Mouse (Mus musculus) CH12.LX (cell line): ENCODE data around the gene Cyth4.

Experiments
- CTCF ChIP-seq, 2 experiments: IDR thresholded peaks in 1 of 2; conservative IDR thresholded peaks in 1 of 2; 2 replicates each; pipeline ENCODE4 v1.5.1; 2011 to 2012; ENCODE audit warnings: low read depth in 2 of 2, low read length in 2 of 2, improper control_type of control experiment in 1 of 2, inconsistent platforms in 1 of 2, mild to moderate bottlenecking in 1 of 2, moderate library complexity in 1 of 2
- POLR2A ChIP-seq: IDR thresholded peaks from 2 replicates; pipeline ENCODE4 v1.6.1; 2011; ENCODE audit warnings: low read depth, mild to moderate bottlenecking, improper control_type of control experiment, low read length

DNA sequence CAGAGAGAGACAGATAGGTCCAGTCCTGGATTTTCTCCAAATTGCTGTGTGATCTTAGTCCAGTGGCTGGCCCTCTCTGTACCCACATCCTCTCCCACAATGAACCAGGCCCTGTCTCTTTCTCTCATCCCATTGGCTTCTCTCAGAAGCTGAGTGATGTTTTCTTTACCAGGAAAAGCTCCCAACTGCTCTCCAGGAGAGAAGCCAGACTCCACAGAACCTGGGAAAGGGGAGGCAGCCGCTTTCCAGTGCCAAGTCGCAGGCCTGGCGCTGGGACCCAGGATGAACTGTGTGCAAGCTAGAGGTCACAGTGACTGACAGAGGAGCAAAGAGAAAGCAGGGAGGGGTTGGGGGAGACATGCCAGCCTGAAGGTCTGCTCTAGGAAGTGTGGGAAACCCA lies 28.1 kb downstream of the Cyth4 start:
- TF ChIP-seq CTCF (conservative IDR thresholded peaks at IDR 0.05 in 1 of 2, IDR thresholded peaks at IDR 0.05 in 1 of 2; ENCODE audit: low read depth in 2 of 2, low read length in 2 of 2) = no peak
- TF ChIP-seq POLR2A = no peak
